Mouse (Mus musculus): Measurements from ENCODE around the gene Psmb6.

Psmb6 gene

GRCm38 (mm10) chr11:70525184-70525678 lies at the start of gene Psmb6:
Gene Psmb6 (plus strand): TSS chr11:70525367.
- DNase-seq (ENCODE audit: inconsistent age in 2 of 2, low spot score in 1 of 2): peak; percentile 93 to 97

GRCm38 (mm10) chr11:70485498-70485897 lies 39.7 kb upstream of the Psmb6 start:
- no peak for DNase-seq (ENCODE audit: inconsistent age in 2 of 2, low spot score in 1 of 2)

- DNase-seq (ENCODE audit: inconsistent age in 2 of 2, low spot score in 1 of 2): no peak
Measured at GRCm38 (mm10) chr11:70487816-70488215, 37.4 kb upstream of the Psmb6 start.

GRCm38 (mm10) chr11:70489138-70489537 lies 36.0 kb upstream of the Psmb6 start:
- no peak for DNase-seq (ENCODE audit: inconsistent age in 2 of 2, low spot score in 1 of 2)

GRCm38 (mm10) chr11:70489684-70490083 lies 35.5 kb upstream of the Psmb6 start:
- DNase-seq (ENCODE audit: inconsistent age in 2 of 2, low spot score in 1 of 2): peak in 1 of 2 experiments; percentile 26

- peak; percentile 44 to 79 for DNase-seq (ENCODE audit: inconsistent age in 2 of 2, low spot score in 1 of 2)
Measured at GRCm38 (mm10) chr11:70499566-70500475, 25.3 kb upstream of the Psmb6 start.

GRCm38 (mm10) chr11:70500476-70500812 lies 24.7 kb upstream of the Psmb6 start:
- no peak for DNase-seq (ENCODE audit: inconsistent age in 2 of 2, low spot score in 1 of 2)

GRCm38 (mm10) chr11:70502018-70502417 lies 23.1 kb upstream of the Psmb6 start:
- DNase-seq (ENCODE audit: inconsistent age in 2 of 2, low spot score in 1 of 2): no peak

- DNase-seq (ENCODE audit: inconsistent age in 2 of 2, low spot score in 1 of 2): no peak
Measured at GRCm38 (mm10) chr11:70504970-70505369, 20.2 kb upstream of the Psmb6 start, which contains the start of gene Tm4sf5. Gene Tm4sf5 (plus strand): TSS chr11:70505244.

GRCm38 (mm10) chr11:70506385-70506784 lies 18.8 kb upstream of the Psmb6 start:
- DNase-seq (ENCODE audit: inconsistent age in 2 of 2, low spot score in 1 of 2): peak; percentile 66 to 92

- DNase-seq (ENCODE audit: inconsistent age in 2 of 2, low spot score in 1 of 2): no peak
Measured at GRCm38 (mm10) chr11:70506962-70507515, 18.1 kb upstream of the Psmb6 start.

GRCm38 (mm10) chr11:70509753-70510564 lies 15.2 kb upstream of the Psmb6 start:
- DNase-seq (ENCODE audit: inconsistent age in 2 of 2, low spot score in 1 of 2): peak in 1 of 2 experiments; percentile 68

- no peak for DNase-seq (ENCODE audit: inconsistent age in 2 of 2, low spot score in 1 of 2)
Measured at GRCm38 (mm10) chr11:70511242-70511641, 13.9 kb upstream of the Psmb6 start.

- DNase-seq (ENCODE audit: inconsistent age in 2 of 2, low spot score in 1 of 2): no peak
Measured at GRCm38 (mm10) chr11:70511825-70512224, 13.3 kb upstream of the Psmb6 start.

GRCm38 (mm10) chr11:70512709-70513342 lies 12.3 kb upstream of the Psmb6 start:
- no peak for DNase-seq (ENCODE audit: inconsistent age in 2 of 2, low spot score in 1 of 2)

GRCm38 (mm10) chr11:70513520-70513919 lies 11.6 kb upstream of the Psmb6 start:
- peak in 1 of 2 experiments; percentile 56 for DNase-seq (ENCODE audit: inconsistent age in 2 of 2, low spot score in 1 of 2)

GRCm38 (mm10) chr11:70514288-70514687 lies 10.9 kb upstream of the Psmb6 start, which contains the start of gene Vmo1:
Gene Vmo1 (minus strand): TSS chr11:70514616.
- no peak for DNase-seq (ENCODE audit: inconsistent age in 2 of 2, low spot score in 1 of 2)

GRCm38 (mm10) chr11:70516352-70516751 lies 8.8 kb upstream of the Psmb6 start:
- peak in 1 of 2 experiments; percentile 83 for DNase-seq (ENCODE audit: inconsistent age in 2 of 2, low spot score in 1 of 2)

GRCm38 (mm10) chr11:70518436-70518835 lies 6.7 kb upstream of the Psmb6 start:
- no peak for DNase-seq (ENCODE audit: inconsistent age in 2 of 2, low spot score in 1 of 2)

GRCm38 (mm10) chr11:70518923-70519322 lies 6.2 kb upstream of the Psmb6 start, which contains the start of gene Gltpd2:
Gene Gltpd2 (plus strand): TSS chr11:70519196.
- no peak for DNase-seq (ENCODE audit: inconsistent age in 2 of 2, low spot score in 1 of 2)

Measured in adrenal gland, adult (tissue).